In the genomic region with DNA sequence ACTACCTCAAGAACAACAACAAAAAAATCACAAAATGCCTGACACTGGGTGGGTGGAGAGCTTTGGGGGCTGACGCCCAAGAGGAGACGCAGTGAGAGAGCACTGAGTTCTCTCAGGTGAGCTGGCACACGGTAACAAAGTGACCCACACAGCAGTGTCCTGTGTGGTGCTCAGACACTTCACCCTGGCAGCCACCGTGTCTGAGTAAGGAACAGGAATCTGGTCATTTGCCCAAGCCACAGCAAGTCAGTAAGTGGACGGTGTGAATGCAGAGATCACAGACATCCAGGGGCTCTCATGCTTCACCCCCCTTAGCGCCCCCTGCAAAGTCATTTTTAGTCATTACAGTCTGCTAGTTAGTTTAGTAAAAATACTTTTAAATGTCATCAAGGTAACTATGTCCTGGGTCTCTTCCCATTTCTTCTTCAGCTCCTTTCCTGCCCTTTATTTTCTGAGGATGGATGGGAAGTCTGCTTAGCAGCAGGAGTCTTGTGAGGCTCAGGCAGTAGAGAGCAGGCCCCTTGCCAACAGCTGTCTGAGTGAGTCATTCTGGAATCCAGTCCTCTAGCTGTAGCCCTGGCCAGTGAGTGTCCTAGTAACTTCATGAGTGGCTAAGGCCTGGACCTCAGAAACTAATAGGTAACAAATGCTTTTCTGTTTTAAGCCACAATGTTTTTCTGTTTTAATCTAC, we compare ENCODE assay signal across 8 mouse cellular contexts. TPM values are rescaled to one million over a fixed set of nuclear protein-coding genes. Genes with fewer than 3 reads are reported as not detected.
A peak's percentile ranks its signal among the peaks of the same experiment; 100 is the strongest.
DNase-seq lines count a peak whose midpoint lies in the region; ATAC-seq and TF ChIP-seq lines count a peak whose summit lies in the region.

No protein-coding gene starts in this region.

- peaks cover 6% of the 10 kb centered on the region for H3K4me1 ChIP-seq in liver, embryonic 11.5 days (replicated peaks; ENCODE audit: control insufficient read depth, insufficient read depth, low read length)

- WGBS in liver, embryonic 11.5 days = 88% methylated on average over 6 of the region's 6 CpGs

- H3K4me2 ChIP-seq in liver, embryonic 11.5 days = no peak overlapping the region

- no peaks in the 10 kb centered on the region for H3K9me3 ChIP-seq in liver, embryonic 11.5 days (ENCODE audit: control insufficient read depth, low read length)

- H3K27me3 ChIP-seq in liver, embryonic 11.5 days (replicated peaks; ENCODE audit: control insufficient read depth, insufficient read depth, low read length) = no peaks in the 10 kb centered on the region

- no peak overlapping the region for H3K4me3 ChIP-seq in liver, embryonic 11.5 days (ENCODE audit: low read depth, low read length)
- no peak overlapping the region for H3K4me3 ChIP-seq in left cerebral cortex, adult 2 months

- no peak for ATAC-seq in liver, embryonic 11.5 days (replicated peaks; ENCODE audit: low FRiP score)

- no peak for TF ChIP-seq CTCF in left cerebral cortex, adult 2 months (IDR thresholded peaks at IDR 0.05)

- DNase-seq in left cerebral cortex, postnatal 14 days (ENCODE audit: low spot score in 2 of 2) = peak; percentile 35 to 49
- DNase-seq in left cerebral cortex, postnatal 36 days (ENCODE audit: low spot score in 2 of 2) = no peak
- DNase-seq in adrenal gland, postnatal 14 days = peak; percentile 87
- peak; percentile 97 for DNase-seq in fibroblast of lung, adult 2 months (ENCODE audit: low read depth)
- no peak for DNase-seq in liver, embryonic 11.5 days (ENCODE audit: low spot score)
- DNase-seq in spleen, postnatal 10 days (ENCODE audit: low spot score in 2 of 2) = no peak
- DNase-seq in retina, embryonic 14.5 days (ENCODE audit: low spot score) = no peak
- DNase-seq in left cerebral cortex, adult 2 months (ENCODE audit: extremely low spot score in 1 of 2, low spot score in 2 of 2) = no peak

- peak overlapping the region; percentile 71 for H3K27ac ChIP-seq in liver, embryonic 11.5 days (ENCODE audit: low read depth, low read length)
- H3K27ac ChIP-seq in left cerebral cortex, adult 2 months = no peak overlapping the region

- H3K9ac ChIP-seq in liver, embryonic 11.5 days (ENCODE audit: low read depth, low read length) = no peak overlapping the region

- H3K36me3 ChIP-seq in liver, embryonic 11.5 days (ENCODE audit: control insufficient read depth, insufficient read depth, low read length) = peaks cover 25% of the 10 kb centered on the region

- intact Hi-C loops in left cerebral cortex, postnatal 14 days (cut with DNase I) = no loop called here
- intact Hi-C loops in left cerebral cortex, postnatal 36 days (cut with DNase I) = no loop called here
- intact Hi-C loops in left cerebral cortex, adult 2 months (cut with DNase I) = no loop called here

RNA-seq across cellular contexts. Expression of gene Hectd1, which starts 53.4 kb away (rescaled TPM):
- 10 to 100 TPM; 83.8 to 88.8 TPM for total RNA-seq in left cerebral cortex, postnatal 14 days (2021)
- total RNA-seq in left cerebral cortex, postnatal 36 days (2021) = 10 to 100 TPM; 80.3 to 85.1 TPM
- total RNA-seq in adrenal gland, postnatal 14 days (2021) = 92.9 and 94.0 TPM in 2 replicates
- 59.4 and 60.0 TPM in 2 replicates for polyA plus RNA-seq in liver, embryonic 11.5 days (2014; fragmentation: Nextera tagmentation; extraction: Ambion mirVana)
- 10 to 100 TPM; 81.2 to 88.4 TPM for total RNA-seq in left cerebral cortex, adult 2 months (2021)

Comparison
In these comparisons a context has a peak if more than half of its experiments do, and no peak if none do; other contexts are left out.
1. DNase-seq: peak in left cerebral cortex, postnatal 14 days (2 of 2), adrenal gland, postnatal 14 days (single experiment) and fibroblast of lung, adult 2 months (single experiment); none in left cerebral cortex, postnatal 36 days (0 of 2), liver, embryonic 11.5 days (single experiment), spleen, postnatal 10 days (0 of 2), retina, embryonic 14.5 days (single experiment) and left cerebral cortex, adult 2 months (0 of 2).